Mouse (Mus musculus): Measurements from ENCODE around the gene Dusp16. TPM values are rescaled to one million over a fixed set of nuclear protein-coding genes. Genes with fewer than 3 reads are reported as not detected.

Dusp16 gene
- 8.5 and 10.3 TPM in 2 replicates for polyA plus RNA-seq (2015; fragmentation: Nextera tagmentation; extraction: Ambion mirVana)

GRCm38 (mm10) chr6:134792141-134793045 lies at the start of gene Dusp16:
TSS of gene Dusp16 (minus strand) at chr6:134792625.
- ATAC-seq (replicated peaks) = peak; percentile 92
- H3K4me2 ChIP-seq (replicated peaks) = peak within 1 kb of the TSS; percentile 67
- no peaks in the 10 kb centered on the region for H3K36me3 ChIP-seq
- no peaks in the 10 kb centered on the region for H3K9me3 ChIP-seq
- peak within 1 kb of the TSS; percentile 76 for H3K4me3 ChIP-seq
- H3K4me1 ChIP-seq = peaks cover 28% of the 10 kb centered on the region
- H3K27ac ChIP-seq (replicated peaks) = peak within 1 kb of the TSS; percentile 86
- WGBS = under 1% methylated on average over 90 of the region's 108 CpGs
- H3K9ac ChIP-seq (replicated peaks) = peak within 1 kb of the TSS; percentile 65
- H3K27me3 ChIP-seq = no peaks in the 10 kb centered on the region

- H3K4me2 ChIP-seq (replicated peaks) = no peak overlapping the region
- no peaks in the 10 kb centered on the region for H3K36me3 ChIP-seq
- no peak overlapping the region for H3K4me3 ChIP-seq
- no peaks in the 10 kb centered on the region for H3K9me3 ChIP-seq
- no peak overlapping the region for H3K27ac ChIP-seq (replicated peaks)
- no peak overlapping the region for H3K9ac ChIP-seq (replicated peaks)
- no peak for ATAC-seq (replicated peaks)
- 79% methylated on average over 2 of the region's 2 CpGs for WGBS
- H3K4me1 ChIP-seq = no peaks in the 10 kb centered on the region
- H3K27me3 ChIP-seq = no peaks in the 10 kb centered on the region
These were observed 47.9 kb upstream of the Dusp16 start for GRCm38 (mm10) chr6:134840346-134840745.

GRCm38 (mm10) chr6:134838111-134838510 lies 45.7 kb upstream of the Dusp16 start:
- 93% methylated on average over 4 of the region's 4 CpGs for WGBS

GRCm38 (mm10) chr6:134834585-134835251 lies 42.3 kb upstream of the Dusp16 start:
- no peak overlapping the region for H3K9ac ChIP-seq (replicated peaks)
- no peak overlapping the region for H3K27ac ChIP-seq (replicated peaks)
- no peak overlapping the region for H3K4me2 ChIP-seq (replicated peaks)
- H3K4me1 ChIP-seq = peaks cover 10% of the 10 kb centered on the region; the same call in 1 of the 2 replicates
- no peak for ATAC-seq (replicated peaks)
- H3K36me3 ChIP-seq = no peaks in the 10 kb centered on the region
- H3K27me3 ChIP-seq = no peaks in the 10 kb centered on the region
- WGBS = 60% methylated on average over 9 of the region's 9 CpGs
- no peaks in the 10 kb centered on the region for H3K9me3 ChIP-seq
- H3K4me3 ChIP-seq = no peak overlapping the region

More at GRCm38 (mm10) chr6:134838111-134838510, 45.7 kb upstream of the Dusp16 start:
- H3K4me2 ChIP-seq (replicated peaks) = no peak overlapping the region
- H3K9me3 ChIP-seq = no peaks in the 10 kb centered on the region
- H3K9ac ChIP-seq (replicated peaks) = no peak overlapping the region
- H3K27ac ChIP-seq (replicated peaks) = no peak overlapping the region
- no peaks in the 10 kb centered on the region for H3K36me3 ChIP-seq
- H3K4me3 ChIP-seq = no peak overlapping the region
- no peak for ATAC-seq (replicated peaks)
- no peaks in the 10 kb centered on the region for H3K27me3 ChIP-seq
- H3K4me1 ChIP-seq = no peaks in the 10 kb centered on the region

- 0 out of 2 replicates have a peak overlapping the region, but pooled peaks have one; percentile 73 for H3K27ac ChIP-seq (replicated peaks)
These were observed 38.4 kb upstream of the Dusp16 start for GRCm38 (mm10) chr6:134830776-134831175.

GRCm38 (mm10) chr6:134829786-134830700 lies 37.6 kb upstream of the Dusp16 start, which contains the start of gene Crebl2:
TSS of gene Crebl2 (plus strand) at chr6:134830154.
- H3K27me3 ChIP-seq = no peaks in the 10 kb centered on the region
- WGBS = under 1% methylated on average over 57 of the region's 58 CpGs
- peaks cover 18% of the 10 kb centered on the region for H3K4me1 ChIP-seq
- peak within 1 kb of the TSS; percentile 73 for H3K27ac ChIP-seq (replicated peaks)
- peak; percentile 99 for ATAC-seq (replicated peaks)
- H3K4me3 ChIP-seq = peak within 1 kb of the TSS; percentile 75
- H3K9ac ChIP-seq (replicated peaks) = peak within 1 kb of the TSS; percentile 71
- H3K9me3 ChIP-seq = no peaks in the 10 kb centered on the region
- peak within 1 kb of the TSS; percentile 75 for H3K4me2 ChIP-seq (replicated peaks)
- no peaks in the 10 kb centered on the region for H3K36me3 ChIP-seq

More at GRCm38 (mm10) chr6:134830776-134831175, 38.4 kb upstream of the Dusp16 start:
- peak overlapping the region; percentile 75 for H3K4me3 ChIP-seq
- peak overlapping the region; percentile 75 for H3K4me2 ChIP-seq (replicated peaks)
- H3K36me3 ChIP-seq = no peaks in the 10 kb centered on the region
- H3K4me1 ChIP-seq = peaks cover 18% of the 10 kb centered on the region
- peak overlapping the region; percentile 71 for H3K9ac ChIP-seq (replicated peaks)
- no peaks in the 10 kb centered on the region for H3K9me3 ChIP-seq
- no peaks in the 10 kb centered on the region for H3K27me3 ChIP-seq
- ATAC-seq (replicated peaks) = peak; percentile 4; the same call in 1 of the 2 replicates
- WGBS = 5% methylated on average over 10 of the region's 10 CpGs

- H3K27ac ChIP-seq (replicated peaks) = no peak overlapping the region
- WGBS = 69% methylated on average over 10 of the region's 10 CpGs
- no peak overlapping the region for H3K4me2 ChIP-seq (replicated peaks)
- H3K27me3 ChIP-seq = no peaks in the 10 kb centered on the region
- H3K4me3 ChIP-seq = no peak overlapping the region
- H3K9ac ChIP-seq (replicated peaks) = no peak overlapping the region
- H3K9me3 ChIP-seq = no peaks in the 10 kb centered on the region
- no peak for ATAC-seq (replicated peaks)
- no peaks in the 10 kb centered on the region for H3K4me1 ChIP-seq
- H3K36me3 ChIP-seq = no peaks in the 10 kb centered on the region
These were observed 30.4 kb upstream of the Dusp16 start for GRCm38 (mm10) chr6:134822844-134823243.

GRCm38 (mm10) chr6:134820411-134820810 lies 28.0 kb upstream of the Dusp16 start:
- Histone ChIP-seq H3K27me3 (no peaks in the 10 kb centered on the region), H3K9me3 (no peaks in the 10 kb centered on the region), H3K4me3 (no peak overlapping the region), H3K4me2 (replicated peaks) (no peak overlapping the region), H3K9ac (replicated peaks) (no peak overlapping the region), H3K4me1 (no peaks in the 10 kb centered on the region), H3K36me3 (no peaks in the 10 kb centered on the region), H3K27ac (replicated peaks) (no peak overlapping the region)
- WGBS = 74% methylated on average over 6 of the region's 6 CpGs
- no peak for ATAC-seq (replicated peaks)

- Histone ChIP-seq H3K4me2 (replicated peaks) (no peak overlapping the region), H3K9ac (replicated peaks) (no peak overlapping the region), H3K9me3 (no peaks in the 10 kb centered on the region), H3K4me3 (no peak overlapping the region), H3K36me3 (no peaks in the 10 kb centered on the region), H3K4me1 (no peaks in the 10 kb centered on the region), H3K27ac (replicated peaks) (no peak overlapping the region), H3K27me3 (no peaks in the 10 kb centered on the region)
- WGBS = 47% methylated on average over 5 of the region's 5 CpGs
- ATAC-seq (replicated peaks) = no peak
These were observed 27.3 kb upstream of the Dusp16 start for GRCm38 (mm10) chr6:134819741-134820140.

GRCm38 (mm10) chr6:134817051-134817928 lies 24.9 kb upstream of the Dusp16 start:
- no peak overlapping the region for H3K27ac ChIP-seq (replicated peaks)
- no peaks in the 10 kb centered on the region for H3K27me3 ChIP-seq
- WGBS = 71% methylated on average over 12 of the region's 12 CpGs
- no peaks in the 10 kb centered on the region for H3K9me3 ChIP-seq
- H3K4me3 ChIP-seq = no peak overlapping the region
- H3K4me1 ChIP-seq = no peaks in the 10 kb centered on the region
- no peak for ATAC-seq (replicated peaks)
- H3K36me3 ChIP-seq = no peaks in the 10 kb centered on the region
- H3K4me2 ChIP-seq (replicated peaks) = no peak overlapping the region
- H3K9ac ChIP-seq (replicated peaks) = no peak overlapping the region

- ATAC-seq (replicated peaks) = no peak
- no peaks in the 10 kb centered on the region for H3K4me1 ChIP-seq
- 83% methylated on average over 1 of the region's 1 CpGs for WGBS
These were observed 20.6 kb upstream of the Dusp16 start for GRCm38 (mm10) chr6:134813066-134813465.

More at GRCm38 (mm10) chr6:134813066-134813465, 20.6 kb upstream of the Dusp16 start:
- Histone ChIP-seq H3K9ac (replicated peaks) (no peak overlapping the region), H3K4me3 (no peak overlapping the region), H3K9me3 (no peaks in the 10 kb centered on the region), H3K36me3 (no peaks in the 10 kb centered on the region), H3K4me2 (replicated peaks) (no peak overlapping the region), H3K27me3 (no peaks in the 10 kb centered on the region), H3K27ac (replicated peaks) (no peak overlapping the region)

Data from forebrain, embryonic 15.5 days (tissue).